Mouse (Mus musculus): ENCODE measurements around the gene Rab40b. TPM values are rescaled to one million over a fixed set of nuclear protein-coding genes. Genes with fewer than 3 reads are reported as not detected.
"Not testable (repeated sequence)": the region's sequence is repeated elsewhere in the genome, so short reads cannot be mapped to it uniquely, and the experiment has no call there.

The Rab40b gene
- polyA plus RNA-seq, 1 experiment from 2014 or later, result 0.77 TPM

- Histone ChIP-seq H3K27me3 (ENCODE audit: poor library complexity, severe bottlenecking) (no peaks in the 10 kb centered on the region), H3K36me3 (replicated peaks) (peaks cover 31% of the 10 kb centered on the region), H3K4me1 (peaks cover 24% of the 10 kb centered on the region), H3K9me3 (no peaks in the 10 kb centered on the region), H3K27ac (peak overlapping the region; percentile 92), H3K4me3 (peak overlapping the region; percentile 99)
- DNase-seq (ENCODE audit: extremely low spot score, low spot score), result peak; percentile 29
- 4% methylated on average over 40 of the region's 41 CpGs for WGBS
Measured at GRCm38 (mm10) chr11:121353326-121354090, 34.5 kb downstream of the Rab40b start.

DNA sequence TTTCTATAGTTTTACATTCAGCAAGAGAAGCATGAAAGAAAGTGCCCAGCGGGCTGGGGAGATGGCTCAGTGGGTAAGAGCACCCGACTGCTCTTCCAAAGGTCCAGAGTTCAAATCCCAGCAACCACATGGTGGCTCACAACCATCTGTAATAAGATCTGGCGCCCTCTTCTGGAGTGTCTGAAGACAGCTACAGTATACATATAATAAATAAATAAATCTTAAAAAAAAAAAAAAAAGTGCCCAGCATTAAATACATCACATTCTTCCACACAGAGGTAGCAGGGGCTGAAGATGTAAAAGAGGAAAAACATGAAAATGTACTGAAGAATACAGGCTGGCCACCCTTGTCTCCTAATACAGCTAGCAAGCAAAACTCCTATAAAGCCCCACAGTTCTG, 39.3 kb downstream of the Rab40b start:
- WGBS, result 84% methylated on average over 3 of the region's 3 CpGs
- H3K27ac ChIP-seq, result not testable (repeated sequence)
- H3K36me3 ChIP-seq (replicated peaks), result peaks cover 72% of the 10 kb centered on the region

GRCm38 (mm10) chr11:121348166-121348565, 39.9 kb downstream of the Rab40b start:
- Histone ChIP-seq H3K27me3 (ENCODE audit: poor library complexity, severe bottlenecking) (no peaks in the 10 kb centered on the region), H3K9me3 (no peaks in the 10 kb centered on the region), H3K27ac (no peak overlapping the region), H3K4me3 (no peak overlapping the region), H3K36me3 (replicated peaks) (peaks cover 78% of the 10 kb centered on the region), H3K4me1 (peaks cover 8% of the 10 kb centered on the region)
- no peak for DNase-seq (ENCODE audit: extremely low spot score, low spot score)
- 97% methylated on average over 2 of the region's 2 CpGs for WGBS

More for the DNA sequence above, 39.3 kb downstream of the Rab40b start:
- H3K27me3 ChIP-seq (ENCODE audit: poor library complexity, severe bottlenecking); DNase-seq (ENCODE audit: extremely low spot score, low spot score); H3K9me3 ChIP-seq; H3K4me3 ChIP-seq: not testable (repeated sequence)
- H3K4me1 ChIP-seq, result peaks cover 13% of the 10 kb centered on the region

GRCm38 (mm10) chr11:121347036-121347435, 41.0 kb downstream of the Rab40b start:
- H3K4me3 ChIP-seq, result no peak overlapping the region
- no peaks in the 10 kb centered on the region for H3K27me3 ChIP-seq (ENCODE audit: poor library complexity, severe bottlenecking)
- no peak for DNase-seq (ENCODE audit: extremely low spot score, low spot score)
- no peak overlapping the region for H3K27ac ChIP-seq
- no peaks in the 10 kb centered on the region for H3K9me3 ChIP-seq
- H3K36me3 ChIP-seq (replicated peaks), result peaks cover 74% of the 10 kb centered on the region
- WGBS, result 91% methylated on average over 2 of the region's 2 CpGs
- no peaks in the 10 kb centered on the region for H3K4me1 ChIP-seq

DNA sequence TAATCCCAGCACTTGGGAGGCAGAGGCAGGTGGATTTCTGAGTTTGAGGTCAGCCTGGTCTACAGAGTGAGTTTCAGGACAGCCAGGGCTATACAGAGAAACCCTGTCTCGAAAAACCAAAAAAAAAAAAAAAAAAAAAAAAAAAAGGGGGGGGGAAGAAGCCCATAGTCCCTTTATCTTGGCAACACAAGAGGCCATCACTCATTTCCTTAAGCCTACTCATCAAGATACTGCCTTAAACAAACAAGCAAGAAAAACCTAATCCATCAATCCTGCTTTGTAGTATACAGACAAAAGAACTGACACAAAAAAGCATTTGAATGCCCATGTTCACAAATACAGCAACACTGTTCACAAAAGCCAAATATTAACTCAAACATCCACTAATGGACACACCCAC, 45.6 kb downstream of the Rab40b start:
- not testable (repeated sequence) for H3K27me3 ChIP-seq (ENCODE audit: poor library complexity, severe bottlenecking); H3K4me1 ChIP-seq; DNase-seq (ENCODE audit: extremely low spot score, low spot score); H3K9me3 ChIP-seq; H3K27ac ChIP-seq; H3K4me3 ChIP-seq
- peaks cover 71% of the 10 kb centered on the region for H3K36me3 ChIP-seq (replicated peaks)
- 86% methylated on average over 1 of the region's 1 CpGs for WGBS

- Histone ChIP-seq H3K36me3 (replicated peaks) (peaks cover 69% of the 10 kb centered on the region), H3K4me3 (no peak overlapping the region), H3K9me3 (no peaks in the 10 kb centered on the region), H3K27ac (no peak overlapping the region), H3K4me1 (no peaks in the 10 kb centered on the region), H3K27me3 (ENCODE audit: poor library complexity, severe bottlenecking) (no peaks in the 10 kb centered on the region)
- 92% methylated on average over 1 of the region's 1 CpGs for WGBS
- no peak for DNase-seq (ENCODE audit: extremely low spot score, low spot score)
Measured at GRCm38 (mm10) chr11:121340287-121340686, 47.8 kb downstream of the Rab40b start.

- WGBS, result 88% methylated on average over 1 of the region's 1 CpGs
- no peak overlapping the region for H3K4me3 ChIP-seq
- no peaks in the 10 kb centered on the region for H3K27me3 ChIP-seq (ENCODE audit: poor library complexity, severe bottlenecking)
- H3K36me3 ChIP-seq (replicated peaks), result peaks cover 69% of the 10 kb centered on the region
- no peaks in the 10 kb centered on the region for H3K4me1 ChIP-seq
- H3K9me3 ChIP-seq, result no peaks in the 10 kb centered on the region
- H3K27ac ChIP-seq, result no peak overlapping the region
- no peak for DNase-seq (ENCODE audit: extremely low spot score, low spot score)
Measured at GRCm38 (mm10) chr11:121339647-121340046, 48.4 kb downstream of the Rab40b start.

GRCm38 (mm10) chr11:121331641-121332040, 56.4 kb downstream of the Rab40b start:
- H3K27me3 ChIP-seq (ENCODE audit: poor library complexity, severe bottlenecking), result no peaks in the 10 kb centered on the region
- no peaks in the 10 kb centered on the region for H3K4me1 ChIP-seq
- H3K4me3 ChIP-seq, result no peak overlapping the region
- DNase-seq (ENCODE audit: extremely low spot score, low spot score), result no peak
- 92% methylated on average over 3 of the region's 3 CpGs for WGBS
- H3K9me3 ChIP-seq, result no peaks in the 10 kb centered on the region
- peaks cover 99% of the 10 kb centered on the region for H3K36me3 ChIP-seq (replicated peaks)
- H3K27ac ChIP-seq, result no peak overlapping the region

DNA sequence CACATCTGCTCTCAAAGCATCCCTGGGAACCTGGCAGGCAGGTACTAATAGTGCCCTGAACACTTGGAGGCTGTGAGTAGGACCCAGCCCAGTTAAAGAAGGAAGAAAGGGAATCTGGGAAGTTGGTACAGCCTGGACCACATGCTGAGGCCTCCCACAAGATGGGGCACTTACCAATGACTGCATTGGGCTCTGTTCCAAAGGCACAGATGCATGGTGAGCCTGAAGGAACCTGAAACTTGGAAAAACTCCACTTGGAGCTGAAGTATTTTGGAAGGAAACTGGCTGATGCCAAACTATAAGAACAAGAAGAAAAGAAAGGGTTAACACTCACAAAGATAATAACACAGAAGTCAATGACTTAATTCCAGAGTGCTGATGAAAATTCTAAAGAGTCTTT, 59.4 kb downstream of the Rab40b start:
- Histone ChIP-seq H3K9me3 (no peaks in the 10 kb centered on the region), H3K27me3 (ENCODE audit: poor library complexity, severe bottlenecking) (no peaks in the 10 kb centered on the region), H3K36me3 (replicated peaks) (peaks cover 87% of the 10 kb centered on the region), H3K4me3 (no peak overlapping the region), H3K27ac (no peak overlapping the region), H3K4me1 (no peaks in the 10 kb centered on the region)
- no peak for DNase-seq (ENCODE audit: extremely low spot score, low spot score)

DNA sequence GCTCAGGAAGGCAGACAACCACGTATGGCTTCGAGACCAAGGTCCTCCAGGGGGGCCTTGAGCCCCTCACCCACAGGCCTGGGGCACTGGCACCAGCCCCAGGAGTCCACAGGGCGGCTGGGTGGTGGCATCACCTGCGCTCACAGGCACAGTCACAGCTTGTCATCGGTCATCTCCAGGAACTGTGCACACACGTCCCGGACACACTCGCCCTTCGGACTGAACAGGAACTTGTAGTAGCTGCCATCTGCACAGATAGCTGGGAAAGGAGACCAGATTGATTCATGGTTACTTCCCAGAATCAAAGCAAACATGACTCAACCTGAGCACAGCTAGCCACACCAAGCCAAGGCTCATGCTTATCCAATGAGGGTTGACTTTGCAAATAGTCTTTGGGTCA, 59.8 kb downstream of the Rab40b start:
- no peak for DNase-seq (ENCODE audit: extremely low spot score, low spot score)
- 98% methylated on average over 9 of the region's 9 CpGs for WGBS
- no peak overlapping the region for H3K4me3 ChIP-seq
- no peak overlapping the region for H3K27ac ChIP-seq
- no peaks in the 10 kb centered on the region for H3K27me3 ChIP-seq (ENCODE audit: poor library complexity, severe bottlenecking)
- H3K36me3 ChIP-seq (replicated peaks), result peaks cover 83% of the 10 kb centered on the region
- no peaks in the 10 kb centered on the region for H3K9me3 ChIP-seq
- no peaks in the 10 kb centered on the region for H3K4me1 ChIP-seq

DNA sequence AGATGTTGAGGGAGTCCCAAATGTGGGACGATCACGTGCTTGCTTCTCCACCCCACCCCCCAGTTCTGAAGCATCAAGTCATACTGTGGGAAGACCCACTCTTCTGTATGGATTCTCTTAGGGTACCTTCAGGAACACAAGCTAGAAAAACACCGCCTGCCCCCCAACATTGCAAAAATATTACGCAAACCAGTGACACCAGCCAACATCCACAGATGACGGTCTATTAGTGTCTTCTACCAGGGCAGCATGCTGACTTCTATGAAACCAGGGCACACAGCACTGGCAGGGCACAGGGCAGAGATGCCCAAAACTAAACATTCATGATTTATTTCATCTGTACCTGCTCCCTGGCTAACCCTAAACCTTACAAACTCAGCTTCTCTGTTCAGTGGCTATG, 61.4 kb downstream of the Rab40b start:
- no peaks in the 10 kb centered on the region for H3K27me3 ChIP-seq (ENCODE audit: poor library complexity, severe bottlenecking)
- H3K36me3 ChIP-seq (replicated peaks), result peaks cover 69% of the 10 kb centered on the region
- no peak overlapping the region for H3K4me3 ChIP-seq
- 93% methylated on average over 5 of the region's 5 CpGs for WGBS
- no peaks in the 10 kb centered on the region for H3K4me1 ChIP-seq
- no peak overlapping the region for H3K27ac ChIP-seq
- DNase-seq (ENCODE audit: extremely low spot score, low spot score), result no peak
- no peaks in the 10 kb centered on the region for H3K9me3 ChIP-seq

GRCm38 (mm10) chr11:121326034-121326433, 62.0 kb downstream of the Rab40b start:
- Histone ChIP-seq H3K4me1 (no peaks in the 10 kb centered on the region), H3K4me3 (no peak overlapping the region), H3K9me3 (no peaks in the 10 kb centered on the region; the same call in 1 of the 2 replicates), H3K36me3 (replicated peaks) (peaks cover 65% of the 10 kb centered on the region), H3K27ac (no peak overlapping the region), H3K27me3 (ENCODE audit: poor library complexity, severe bottlenecking) (no peaks in the 10 kb centered on the region)
- WGBS, result 79% methylated on average over 1 of the region's 1 CpGs
- DNase-seq (ENCODE audit: extremely low spot score, low spot score), result no peak

DNA sequence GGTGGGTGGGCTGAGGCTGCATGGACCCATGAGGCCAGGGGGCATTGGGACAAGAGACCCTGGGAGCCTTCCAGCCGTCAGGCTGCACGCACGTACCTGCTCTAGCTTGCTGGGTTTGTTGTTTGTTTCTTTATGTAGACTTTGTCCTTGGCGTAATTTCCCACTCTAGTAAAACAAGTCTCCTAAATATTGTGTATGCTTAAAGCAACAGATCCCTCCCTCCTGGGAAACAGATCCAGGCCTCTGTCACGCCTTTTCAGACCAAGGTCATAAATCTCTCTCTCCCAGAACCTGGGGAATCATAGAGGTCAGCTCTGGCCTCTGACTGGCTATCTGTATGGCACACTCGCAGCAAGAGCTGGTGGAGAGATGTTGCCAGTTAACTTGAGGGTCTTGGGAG, 80.3 kb downstream of the Rab40b start:
- not testable (repeated sequence) for DNase-seq (ENCODE audit: extremely low spot score, low spot score); H3K4me3 ChIP-seq; H3K27me3 ChIP-seq (ENCODE audit: poor library complexity, severe bottlenecking); H3K27ac ChIP-seq; H3K4me1 ChIP-seq
- WGBS, result 97% methylated on average over 6 of the region's 6 CpGs
- Histone ChIP-seq H3K9me3 (peaks cover 11% of the 10 kb centered on the region; the same call in 1 of the 2 replicates), H3K36me3 (replicated peaks) (peaks cover 82% of the 10 kb centered on the region)

Measured in forebrain, embryonic 10.5 days (tissue).